Mouse (Mus musculus): ENCODE results near the gene Prkce. TPM values are rescaled to one million over a fixed set of nuclear protein-coding genes. Genes with fewer than 3 reads are reported as not detected.

The Prkce gene
- polyA plus RNA-seq, 1 experiment from 2014 or later, result 6.7 TPM

DNA sequence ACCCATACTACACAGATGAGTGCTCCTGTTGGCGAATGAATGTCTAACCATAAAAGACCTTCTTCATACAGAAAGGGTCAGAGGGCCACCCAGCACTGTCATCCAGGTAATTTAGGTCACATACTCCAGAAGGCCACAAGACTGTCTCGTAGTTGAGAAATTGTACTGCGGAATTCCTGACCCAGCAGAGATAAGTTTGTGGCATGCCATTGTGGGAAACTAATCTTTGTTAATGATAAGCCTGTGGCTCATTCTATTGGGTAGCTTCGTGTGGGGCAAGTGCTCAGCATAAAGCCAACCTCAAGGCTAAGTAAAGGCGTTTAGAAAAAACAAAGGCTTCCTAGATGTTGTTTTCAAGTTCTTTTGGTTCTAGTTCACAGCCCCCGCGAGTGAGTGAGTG, 324.8 kb downstream of the Prkce start:
- H3K9ac ChIP-seq, result no peak overlapping the region
- H3K27ac ChIP-seq, result no peak overlapping the region
- no peak overlapping the region for H3K4me2 ChIP-seq
- H3K27me3 ChIP-seq, result no peaks in the 10 kb centered on the region
- WGBS, result 69% methylated on average over 7 of the region's 7 CpGs
- no peaks in the 10 kb centered on the region for H3K9me3 ChIP-seq
- no peaks in the 10 kb centered on the region for H3K36me3 ChIP-seq
- no peaks in the 10 kb centered on the region for H3K4me1 ChIP-seq
- no peak for ATAC-seq (ENCODE audit: borderline replicate concordance, extremely low read depth, low FRiP score, low TSS enrichment)
- no peak overlapping the region for H3K4me3 ChIP-seq

DNA sequence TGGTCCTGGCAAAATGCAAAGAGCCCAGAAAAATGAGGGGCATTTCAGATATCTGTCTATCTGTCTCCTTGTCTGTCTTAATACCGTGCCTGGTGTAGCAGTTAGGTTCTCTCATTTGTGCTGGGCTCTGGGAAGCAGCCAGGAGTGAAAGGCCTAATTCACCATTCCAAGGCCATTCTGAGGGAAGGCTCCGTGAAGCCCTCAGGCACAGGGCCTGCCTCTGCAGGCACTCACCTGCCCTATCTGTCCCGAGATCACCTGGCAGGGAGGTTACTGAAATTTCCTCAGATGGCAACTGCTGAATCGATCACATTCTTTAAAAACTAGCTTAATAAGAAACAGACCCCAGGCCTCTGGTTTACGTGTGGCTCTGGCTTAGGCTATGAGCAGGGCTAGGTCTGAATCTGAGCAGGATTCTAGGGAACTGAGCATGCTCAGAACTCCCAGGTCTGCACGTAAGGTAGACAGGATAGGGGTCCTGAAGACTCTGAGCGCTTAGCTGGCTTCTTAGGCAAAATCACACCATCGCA, 326.4 kb downstream of the Prkce start:
- no peak overlapping the region for H3K9ac ChIP-seq
- H3K27ac ChIP-seq, result no peak overlapping the region
- H3K4me1 ChIP-seq, result peaks cover 5% of the 10 kb centered on the region; the same call in 1 of the 2 replicates
- no peaks in the 10 kb centered on the region for H3K9me3 ChIP-seq
- H3K27me3 ChIP-seq, result no peaks in the 10 kb centered on the region
- no peak for ATAC-seq (ENCODE audit: borderline replicate concordance, extremely low read depth, low FRiP score, low TSS enrichment)
- WGBS, result 78% methylated on average over 8 of the region's 8 CpGs
- H3K4me2 ChIP-seq, result no peak overlapping the region
- no peak overlapping the region for H3K4me3 ChIP-seq
- H3K36me3 ChIP-seq, result no peaks in the 10 kb centered on the region

GRCm38 (mm10) chr17:86494494-86494893, 326.9 kb downstream of the Prkce start:
- peaks cover 10% of the 10 kb centered on the region for H3K4me1 ChIP-seq
- no peak overlapping the region for H3K9ac ChIP-seq
- H3K4me2 ChIP-seq, result no peak overlapping the region
- H3K27me3 ChIP-seq, result no peaks in the 10 kb centered on the region
- no peak overlapping the region for H3K27ac ChIP-seq
- H3K36me3 ChIP-seq, result no peaks in the 10 kb centered on the region
- no peak overlapping the region for H3K4me3 ChIP-seq
- WGBS, result 55% methylated on average over 6 of the region's 6 CpGs
- no peak for ATAC-seq (ENCODE audit: borderline replicate concordance, extremely low read depth, low FRiP score, low TSS enrichment)
- no peaks in the 10 kb centered on the region for H3K9me3 ChIP-seq

DNA sequence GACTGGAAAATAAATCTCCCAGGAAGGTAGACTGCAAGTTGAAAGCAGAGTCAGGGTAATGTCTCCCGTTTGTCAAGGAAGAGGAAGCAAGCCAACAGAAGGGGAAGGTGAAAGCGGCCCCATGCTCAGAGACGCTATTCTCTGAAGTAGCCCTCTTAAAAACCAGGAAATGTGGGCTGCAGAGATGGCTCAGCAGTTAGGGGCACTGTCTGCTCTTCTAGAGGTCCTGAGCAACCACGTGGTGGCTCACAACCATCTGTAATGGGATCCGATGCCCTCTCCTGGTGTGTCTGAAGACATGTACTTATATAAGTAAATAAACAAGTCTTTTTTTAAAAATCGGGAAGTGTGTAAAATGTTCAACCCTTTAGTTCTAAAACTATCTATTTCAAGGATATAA, 327.3 kb downstream of the Prkce start:
- Histone ChIP-seq H3K27me3 (no peaks in the 10 kb centered on the region), H3K27ac (no peak overlapping the region), H3K4me2 (no peak overlapping the region), H3K4me1 (peaks cover 14% of the 10 kb centered on the region), H3K9ac (no peak overlapping the region), H3K9me3 (no peaks in the 10 kb centered on the region), H3K4me3 (no peak overlapping the region), H3K36me3 (no peaks in the 10 kb centered on the region)
- WGBS, result 43% methylated on average over 6 of the region's 6 CpGs
- no peak for ATAC-seq (ENCODE audit: borderline replicate concordance, extremely low read depth, low FRiP score, low TSS enrichment)

GRCm38 (mm10) chr17:86496123-86496771, 328.7 kb downstream of the Prkce start:
- H3K9me3 ChIP-seq, result no peaks in the 10 kb centered on the region
- H3K9ac ChIP-seq, result no peak overlapping the region
- H3K27ac ChIP-seq, result no peak overlapping the region
- ATAC-seq (ENCODE audit: borderline replicate concordance, extremely low read depth, low FRiP score, low TSS enrichment), result no peak
- no peak overlapping the region for H3K4me2 ChIP-seq
- WGBS, result 82% methylated on average over 9 of the region's 9 CpGs
- no peaks in the 10 kb centered on the region for H3K27me3 ChIP-seq
- H3K36me3 ChIP-seq, result no peaks in the 10 kb centered on the region
- no peak overlapping the region for H3K4me3 ChIP-seq
- peaks cover 14% of the 10 kb centered on the region for H3K4me1 ChIP-seq

DNA sequence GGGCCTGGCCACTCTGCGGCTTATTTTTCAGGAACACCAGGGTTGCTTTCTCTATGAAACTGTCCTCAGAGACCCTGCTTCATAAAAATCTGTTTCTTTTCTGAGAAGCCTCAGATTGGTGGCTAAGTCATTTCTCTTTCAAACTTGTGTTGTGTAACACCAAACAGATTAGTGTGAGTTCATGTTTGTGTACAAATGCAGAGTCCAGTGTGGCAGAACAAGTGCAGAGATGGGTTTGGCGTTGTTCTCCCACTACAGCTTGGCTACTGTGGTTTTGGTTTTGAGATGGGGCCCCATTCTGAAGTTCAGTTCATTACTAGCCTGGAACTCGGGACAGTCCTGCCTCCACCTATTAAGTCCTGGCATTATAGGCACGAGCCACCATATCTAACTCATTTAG, 329.7 kb downstream of the Prkce start:
- Histone ChIP-seq H3K36me3 (no peaks in the 10 kb centered on the region), H3K27ac (no peak overlapping the region), H3K4me2 (no peak overlapping the region), H3K27me3 (no peaks in the 10 kb centered on the region), H3K4me3 (no peak overlapping the region), H3K9me3 (no peaks in the 10 kb centered on the region), H3K9ac (no peak overlapping the region), H3K4me1 (peaks cover 14% of the 10 kb centered on the region)
- WGBS, result 80% methylated on average over 4 of the region's 4 CpGs
- ATAC-seq (ENCODE audit: borderline replicate concordance, extremely low read depth, low FRiP score, low TSS enrichment), result no peak

GRCm38 (mm10) chr17:86499359-86500045, 331.9 kb downstream of the Prkce start:
- H3K4me1 ChIP-seq, result peaks cover 14% of the 10 kb centered on the region
- 37% methylated on average over 15 of the region's 15 CpGs for WGBS
- H3K4me2 ChIP-seq, result no peak overlapping the region; the same call in 1 of the 2 replicates
- no peaks in the 10 kb centered on the region for H3K27me3 ChIP-seq
- peak overlapping the region; percentile 68 for H3K27ac ChIP-seq
- H3K9ac ChIP-seq, result no peak overlapping the region
- no peak for ATAC-seq (ENCODE audit: borderline replicate concordance, extremely low read depth, low FRiP score, low TSS enrichment)
- H3K9me3 ChIP-seq, result no peaks in the 10 kb centered on the region
- no peak overlapping the region for H3K4me3 ChIP-seq
- H3K36me3 ChIP-seq, result no peaks in the 10 kb centered on the region

GRCm38 (mm10) chr17:86501393-86501792, 333.8 kb downstream of the Prkce start:
- 85% methylated on average over 4 of the region's 4 CpGs for WGBS
- H3K4me1 ChIP-seq, result peaks cover 18% of the 10 kb centered on the region
- no peaks in the 10 kb centered on the region for H3K27me3 ChIP-seq
- H3K36me3 ChIP-seq, result no peaks in the 10 kb centered on the region
- H3K4me3 ChIP-seq, result no peak overlapping the region
- no peak overlapping the region for H3K4me2 ChIP-seq
- ATAC-seq (ENCODE audit: borderline replicate concordance, extremely low read depth, low FRiP score, low TSS enrichment), result no peak
- H3K9ac ChIP-seq, result no peak overlapping the region
- no peak overlapping the region for H3K27ac ChIP-seq
- no peaks in the 10 kb centered on the region for H3K9me3 ChIP-seq

DNA sequence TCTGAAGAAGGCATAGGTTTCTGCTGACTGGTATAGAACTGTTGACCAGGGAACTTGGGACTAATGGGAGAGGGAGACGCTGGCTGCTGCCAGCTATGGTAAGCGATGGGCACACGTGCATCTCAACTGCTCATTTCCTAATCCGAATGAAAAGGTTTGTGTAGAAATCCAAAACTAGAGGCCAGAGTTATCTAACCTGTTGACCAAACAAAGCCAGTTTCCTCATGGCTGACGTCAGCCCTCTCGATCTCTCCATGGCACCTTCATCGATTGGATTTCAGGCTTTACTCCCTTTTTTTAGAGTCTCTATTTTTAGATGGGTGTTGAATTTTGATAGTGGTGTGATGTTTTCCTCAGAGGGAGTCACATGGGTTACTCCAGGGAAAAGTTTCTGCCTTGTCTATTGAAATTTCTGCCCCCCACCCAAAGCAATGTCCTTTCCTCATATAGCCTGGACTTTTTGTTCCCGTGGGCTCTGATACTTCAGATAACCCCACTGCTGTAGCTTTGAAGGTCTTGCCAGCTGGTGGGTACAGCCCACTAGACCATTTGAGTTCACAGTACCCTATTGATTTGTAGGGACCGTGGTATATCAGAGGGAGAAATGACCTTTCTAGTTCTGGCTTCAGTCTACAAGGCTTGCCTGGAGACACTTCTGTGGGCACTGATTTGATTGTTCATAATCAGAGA, 335.8 kb downstream of the Prkce start:
- no peak overlapping the region for H3K4me2 ChIP-seq
- H3K9ac ChIP-seq, result no peak overlapping the region
- no peak overlapping the region for H3K27ac ChIP-seq
- WGBS, result 93% methylated on average over 9 of the region's 9 CpGs
- no peak for ATAC-seq (ENCODE audit: borderline replicate concordance, extremely low read depth, low FRiP score, low TSS enrichment)
- H3K9me3 ChIP-seq, result no peaks in the 10 kb centered on the region
- H3K4me3 ChIP-seq, result no peak overlapping the region
- no peaks in the 10 kb centered on the region for H3K27me3 ChIP-seq
- H3K4me1 ChIP-seq, result peaks cover 22% of the 10 kb centered on the region
- H3K36me3 ChIP-seq, result no peaks in the 10 kb centered on the region

GRCm38 (mm10) chr17:86505183-86505631, 337.6 kb downstream of the Prkce start, which contains the start of gene Gm10309:
Gm10309 (minus strand) TSS chr17:86505232.
- H3K4me2 ChIP-seq, result no peak within 1 kb of the TSS
- WGBS, result 76% methylated on average over 8 of the region's 8 CpGs
- H3K9ac ChIP-seq, result no peak within 1 kb of the TSS
- no peak for ATAC-seq (ENCODE audit: borderline replicate concordance, extremely low read depth, low FRiP score, low TSS enrichment)
- no peaks in the 10 kb centered on the region for H3K27me3 ChIP-seq
- no peak within 1 kb of the TSS for H3K4me3 ChIP-seq
- H3K9me3 ChIP-seq, result no peaks in the 10 kb centered on the region
- 0 out of 2 replicates have a peak within 1 kb of the TSS, but pooled peaks have one; percentile 15 for H3K27ac ChIP-seq
- H3K36me3 ChIP-seq, result no peaks in the 10 kb centered on the region
- H3K4me1 ChIP-seq, result peaks cover 8% of the 10 kb centered on the region; the same call in 1 of the 2 replicates

GRCm38 (mm10) chr17:86506881-86507280, 339.3 kb downstream of the Prkce start:
- 45% methylated on average over 5 of the region's 5 CpGs for WGBS
- no peaks in the 10 kb centered on the region for H3K9me3 ChIP-seq
- H3K9ac ChIP-seq, result no peak overlapping the region
- H3K27ac ChIP-seq, result peak overlapping the region; percentile 84
- H3K4me2 ChIP-seq, result no peak overlapping the region
- no peaks in the 10 kb centered on the region for H3K27me3 ChIP-seq
- no peak overlapping the region for H3K4me3 ChIP-seq
- peak; percentile 53; the same call in 1 of the 2 replicates for ATAC-seq (ENCODE audit: borderline replicate concordance, extremely low read depth, low FRiP score, low TSS enrichment)
- peaks cover 8% of the 10 kb centered on the region; the same call in 1 of the 2 replicates for H3K4me1 ChIP-seq
- no peaks in the 10 kb centered on the region for H3K36me3 ChIP-seq
